Mouse (Mus musculus): Measurements from ENCODE around the gene Saa1. TPM values are rescaled to one million over a fixed set of nuclear protein-coding genes. Genes with fewer than 3 reads are reported as not detected.
"Not testable (repeated sequence)": the region's sequence is repeated elsewhere in the genome, so short reads cannot be mapped to it uniquely, and the experiment has no call there.

Gene Saa1
- polyA plus RNA-seq, 1 experiment from 2014 or later: 2.3 TPM

DNA sequence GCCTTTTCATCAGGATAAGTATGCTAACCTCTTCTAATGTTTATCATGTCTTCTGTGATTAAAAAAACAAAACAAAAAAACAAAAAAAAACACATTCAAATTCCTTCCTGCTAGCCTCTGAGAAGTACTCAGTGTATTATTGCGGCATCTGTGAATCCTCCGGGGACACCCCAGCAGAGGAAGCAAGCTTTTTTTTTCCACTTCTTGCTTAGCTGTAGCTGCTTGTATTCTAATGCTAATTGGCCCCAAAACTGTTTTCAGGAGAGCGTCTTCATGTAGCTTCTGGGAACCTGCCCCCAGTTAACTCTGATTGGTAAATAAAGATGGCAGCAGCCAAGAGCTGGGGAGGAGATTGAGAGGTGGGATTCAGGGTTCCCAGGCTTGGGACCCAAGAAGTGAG, 5.7 kb upstream of the Saa1 start:
- Histone ChIP-seq H3K27ac (ENCODE audit: low read depth, low read length) (no peak overlapping the region), H3K4me3 (ENCODE audit: low read length) (no peak overlapping the region), H3K9ac (ENCODE audit: low read depth, low read length) (no peak overlapping the region), H3K36me3 (ENCODE audit: control insufficient read depth, insufficient read depth, low read length) (no peaks in the 10 kb centered on the region), H3K27me3 (ENCODE audit: control insufficient read depth, insufficient read depth, low read length) (no peaks in the 10 kb centered on the region), H3K4me2 (replicated peaks; ENCODE audit: low read depth, low read length) (no peak overlapping the region), H3K9me3 (ENCODE audit: control insufficient read depth, low read length) (no peaks in the 10 kb centered on the region), H3K4me1 (ENCODE audit: control insufficient read depth, insufficient read depth, low read length) (no peaks in the 10 kb centered on the region)
- no peak for ATAC-seq (ENCODE audit: low FRiP score, low TSS enrichment)
- WGBS: 57% methylated on average over 3 of the region's 3 CpGs

DNA sequence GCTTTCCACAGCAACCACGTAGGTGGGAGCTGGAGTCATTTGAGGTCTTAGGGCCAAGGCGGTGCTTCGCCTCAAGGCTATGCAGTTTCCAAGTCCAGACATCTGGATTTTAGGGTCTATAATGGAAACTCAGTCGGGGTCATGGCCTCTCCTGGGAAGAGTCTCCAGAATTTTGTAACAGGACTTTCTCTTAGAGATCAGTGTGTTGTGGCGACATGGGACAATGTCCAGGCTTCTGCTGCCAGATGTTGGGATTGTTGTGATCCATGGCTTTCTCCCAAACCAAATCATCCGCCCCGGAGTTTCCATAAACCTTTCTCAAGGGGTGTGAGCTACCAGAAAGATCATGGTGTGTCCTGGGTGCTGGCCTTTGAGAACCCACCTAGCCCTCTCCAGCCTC, 3.6 kb upstream of the Saa1 start:
- ATAC-seq (ENCODE audit: low FRiP score, low TSS enrichment): no peak
- Histone ChIP-seq H3K4me1 (ENCODE audit: control insufficient read depth, insufficient read depth, low read length) (no peaks in the 10 kb centered on the region), H3K27ac (ENCODE audit: low read depth, low read length) (no peak overlapping the region), H3K9ac (ENCODE audit: low read depth, low read length) (no peak overlapping the region), H3K4me2 (replicated peaks; ENCODE audit: low read depth, low read length) (no peak overlapping the region), H3K27me3 (ENCODE audit: control insufficient read depth, insufficient read depth, low read length) (no peaks in the 10 kb centered on the region), H3K36me3 (ENCODE audit: control insufficient read depth, insufficient read depth, low read length) (no peaks in the 10 kb centered on the region), H3K4me3 (ENCODE audit: low read length) (no peak overlapping the region), H3K9me3 (ENCODE audit: control insufficient read depth, low read length) (no peaks in the 10 kb centered on the region)
- 85% methylated on average over 7 of the region's 7 CpGs for WGBS

DNA sequence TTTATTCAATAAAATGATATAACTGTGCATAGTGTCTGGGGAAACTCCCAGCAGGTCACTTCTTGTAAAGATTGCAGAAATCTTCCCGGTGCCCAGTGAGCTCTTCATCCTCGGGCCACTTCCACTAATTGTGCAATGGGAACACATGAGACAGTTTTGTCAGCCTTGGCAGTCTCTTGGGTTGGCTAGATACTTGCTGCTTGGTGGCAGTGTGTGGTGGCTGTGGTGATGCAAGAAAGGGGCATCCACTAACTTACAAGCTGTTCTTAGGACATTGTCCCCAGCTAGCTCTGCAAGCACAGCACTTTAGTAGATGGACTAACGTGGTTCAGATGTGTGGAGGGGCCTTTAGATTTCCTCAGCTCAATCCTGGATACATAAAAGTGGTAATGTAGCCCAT, 3.0 kb upstream of the Saa1 start:
- ATAC-seq (ENCODE audit: low FRiP score, low TSS enrichment): no peak
- 81% methylated on average over 3 of the region's 3 CpGs for WGBS

DNA sequence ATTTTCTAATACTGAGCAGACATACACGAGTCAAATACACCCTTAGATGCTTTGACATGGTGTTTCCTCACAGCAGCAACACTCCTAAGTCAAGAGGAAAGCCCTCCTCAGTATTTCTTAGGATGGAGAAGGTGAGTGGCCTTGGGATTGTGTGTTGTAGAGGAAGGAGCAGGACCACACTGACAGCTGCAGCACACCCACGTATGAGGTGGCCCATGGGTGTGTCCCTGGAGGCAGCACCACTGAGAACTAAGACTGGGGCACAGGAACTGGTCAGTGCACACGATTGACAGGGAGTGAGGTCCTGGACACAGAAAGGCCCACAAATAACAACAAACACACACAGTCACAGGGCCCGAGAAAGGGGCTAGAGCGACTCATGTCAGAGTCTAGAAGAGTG, 2.7 kb downstream of the Saa1 start:
- H3K4me1 ChIP-seq (ENCODE audit: control insufficient read depth, insufficient read depth, low read length); ATAC-seq (ENCODE audit: low FRiP score, low TSS enrichment): not testable (repeated sequence)
- WGBS: 79% methylated on average over 5 of the region's 5 CpGs

More for the DNA sequence above, 3.0 kb upstream of the Saa1 start:
- Histone ChIP-seq H3K4me2 (replicated peaks; ENCODE audit: low read depth, low read length) (no peak overlapping the region), H3K4me1 (ENCODE audit: control insufficient read depth, insufficient read depth, low read length) (no peaks in the 10 kb centered on the region), H3K36me3 (ENCODE audit: control insufficient read depth, insufficient read depth, low read length) (no peaks in the 10 kb centered on the region), H3K27ac (ENCODE audit: low read depth, low read length) (no peak overlapping the region), H3K27me3 (ENCODE audit: control insufficient read depth, insufficient read depth, low read length) (no peaks in the 10 kb centered on the region), H3K9ac (ENCODE audit: low read depth, low read length) (no peak overlapping the region), H3K4me3 (ENCODE audit: low read length) (no peak overlapping the region), H3K9me3 (ENCODE audit: control insufficient read depth, low read length) (no peaks in the 10 kb centered on the region)

DNA sequence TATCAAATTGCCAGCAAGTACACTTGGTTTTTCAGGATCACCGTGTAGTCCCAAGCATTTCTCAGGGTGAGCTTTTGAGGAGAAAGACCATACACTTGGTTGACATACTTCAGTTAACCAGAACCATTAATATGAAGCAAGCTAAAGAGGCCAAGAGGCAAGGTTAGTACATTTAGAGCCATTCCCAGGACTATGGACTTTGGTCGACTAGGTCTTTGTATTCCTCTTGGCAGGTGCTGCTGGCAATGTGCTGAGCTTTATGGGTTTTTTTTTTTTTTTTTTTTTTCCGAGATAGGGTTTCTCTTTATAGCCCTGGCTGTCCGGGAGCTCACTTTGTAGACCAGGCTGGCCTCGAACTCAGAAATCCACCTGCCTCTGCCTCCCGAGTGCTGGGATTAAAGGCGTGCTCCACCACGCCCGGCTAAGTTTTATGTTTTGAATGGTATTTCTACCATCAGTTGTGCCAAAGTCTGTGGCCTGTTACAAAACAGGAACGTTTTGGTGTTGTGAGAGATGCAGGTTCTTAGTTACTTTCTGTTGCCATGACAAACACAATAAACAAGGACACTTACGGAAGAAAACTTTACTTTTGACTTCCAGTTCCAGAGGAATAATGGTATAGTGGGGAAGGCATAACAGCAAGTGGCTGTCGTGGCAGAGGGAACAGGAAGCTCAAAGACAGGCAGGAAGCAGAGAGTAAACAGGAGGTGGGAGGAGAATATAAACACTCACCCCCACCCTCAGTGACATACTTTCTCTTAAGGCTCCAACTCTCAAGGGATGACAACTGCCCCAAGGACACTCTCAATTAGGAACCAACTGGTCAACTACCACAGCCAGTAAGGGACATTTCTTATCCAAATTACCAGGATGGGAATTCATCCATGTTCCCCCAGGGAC, 4.0 kb downstream of the Saa1 start:
- no peak overlapping the region for H3K27ac ChIP-seq (ENCODE audit: low read depth, low read length)
- no peak overlapping the region for H3K4me3 ChIP-seq (ENCODE audit: low read length)
- 79% methylated on average over 12 of the region's 12 CpGs for WGBS
- no peaks in the 10 kb centered on the region for H3K4me1 ChIP-seq (ENCODE audit: control insufficient read depth, insufficient read depth, low read length)
- no peak overlapping the region for H3K4me2 ChIP-seq (replicated peaks; ENCODE audit: low read depth, low read length)
- no peaks in the 10 kb centered on the region for H3K9me3 ChIP-seq (ENCODE audit: control insufficient read depth, low read length)
- no peaks in the 10 kb centered on the region for H3K36me3 ChIP-seq (ENCODE audit: control insufficient read depth, insufficient read depth, low read length)
- no peak for ATAC-seq (ENCODE audit: low FRiP score, low TSS enrichment)
- H3K27me3 ChIP-seq (ENCODE audit: control insufficient read depth, insufficient read depth, low read length): no peaks in the 10 kb centered on the region
- no peak overlapping the region for H3K9ac ChIP-seq (ENCODE audit: low read depth, low read length)

More for the DNA sequence above, 2.7 kb downstream of the Saa1 start:
- H3K4me3 ChIP-seq (ENCODE audit: low read length); H3K27ac ChIP-seq (ENCODE audit: low read depth, low read length); H3K27me3 ChIP-seq (ENCODE audit: control insufficient read depth, insufficient read depth, low read length); H3K9me3 ChIP-seq (ENCODE audit: control insufficient read depth, low read length); H3K36me3 ChIP-seq (ENCODE audit: control insufficient read depth, insufficient read depth, low read length); H3K9ac ChIP-seq (ENCODE audit: low read depth, low read length); H3K4me2 ChIP-seq (replicated peaks; ENCODE audit: low read depth, low read length): not testable (repeated sequence)

DNA sequence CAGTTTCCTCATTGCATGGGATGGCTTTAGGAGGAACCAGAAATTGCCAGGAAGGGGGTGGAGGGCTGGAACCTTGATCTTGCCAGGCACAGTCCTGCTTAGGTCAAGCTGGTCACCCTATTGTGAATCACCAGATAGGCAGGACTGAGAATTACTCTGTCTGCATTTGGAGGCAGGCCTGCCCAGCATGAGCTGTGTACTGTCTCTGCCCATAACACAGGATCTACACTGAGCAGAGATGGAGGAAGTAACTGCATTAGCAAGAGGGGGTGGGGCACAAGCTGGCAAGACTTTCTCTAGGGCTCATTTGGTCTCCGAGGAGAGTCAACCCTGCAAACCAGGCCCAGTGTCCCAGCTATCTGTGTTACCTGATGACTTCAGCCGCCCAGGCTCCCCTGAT, 7.8 kb downstream of the Saa1 start:
- Histone ChIP-seq H3K36me3 (ENCODE audit: control insufficient read depth, insufficient read depth, low read length) (no peaks in the 10 kb centered on the region), H3K4me2 (replicated peaks; ENCODE audit: low read depth, low read length) (no peak overlapping the region), H3K27ac (ENCODE audit: low read depth, low read length) (no peak overlapping the region), H3K4me3 (ENCODE audit: low read length) (no peak overlapping the region), H3K27me3 (ENCODE audit: control insufficient read depth, insufficient read depth, low read length) (no peaks in the 10 kb centered on the region), H3K4me1 (ENCODE audit: control insufficient read depth, insufficient read depth, low read length) (no peaks in the 10 kb centered on the region), H3K9me3 (ENCODE audit: control insufficient read depth, low read length) (no peaks in the 10 kb centered on the region), H3K9ac (ENCODE audit: low read depth, low read length) (no peak overlapping the region)
- no peak for ATAC-seq (ENCODE audit: low FRiP score, low TSS enrichment)
- WGBS: 83% methylated on average over 2 of the region's 2 CpGs

DNA sequence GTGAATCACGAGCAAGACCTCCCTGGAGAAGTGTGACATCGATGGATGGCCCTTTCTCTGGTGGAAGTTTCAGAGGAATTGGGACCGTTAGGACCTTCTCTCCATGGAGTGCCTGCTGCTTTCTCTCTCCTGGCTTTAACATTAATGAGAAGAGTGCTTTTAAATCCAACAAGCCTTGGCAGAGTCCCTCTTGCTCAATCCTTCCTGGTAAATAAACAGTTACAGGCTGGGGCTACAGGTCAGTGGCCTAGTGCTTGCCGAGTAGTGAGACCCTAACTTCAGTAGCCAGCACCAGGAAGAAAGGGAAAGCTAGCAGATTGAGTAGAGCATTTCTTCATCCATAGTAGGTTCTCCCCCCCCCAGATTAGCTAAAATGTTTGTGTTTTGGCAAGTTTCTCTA, 10.3 kb downstream of the Saa1 start, which contains the start of gene Saa4:
Gene Saa4 (minus strand): TSS at position 146 of the 400 bp plus-strand sequence.
- H3K4me2 ChIP-seq (replicated peaks; ENCODE audit: low read depth, low read length): no peak within 1 kb of the TSS
- H3K9ac ChIP-seq (ENCODE audit: low read depth, low read length): no peak within 1 kb of the TSS
- H3K4me3 ChIP-seq (ENCODE audit: low read length): no peak within 1 kb of the TSS
- H3K4me1 ChIP-seq (ENCODE audit: control insufficient read depth, insufficient read depth, low read length): no peaks in the 10 kb centered on the region
- no peaks in the 10 kb centered on the region for H3K36me3 ChIP-seq (ENCODE audit: control insufficient read depth, insufficient read depth, low read length)
- 78% methylated on average over 4 of the region's 4 CpGs for WGBS
- no peaks in the 10 kb centered on the region for H3K27me3 ChIP-seq (ENCODE audit: control insufficient read depth, insufficient read depth, low read length)
- ATAC-seq (ENCODE audit: low FRiP score, low TSS enrichment): no peak
- no peak within 1 kb of the TSS for H3K27ac ChIP-seq (ENCODE audit: low read depth, low read length)
- H3K9me3 ChIP-seq (ENCODE audit: control insufficient read depth, low read length): no peaks in the 10 kb centered on the region

DNA sequence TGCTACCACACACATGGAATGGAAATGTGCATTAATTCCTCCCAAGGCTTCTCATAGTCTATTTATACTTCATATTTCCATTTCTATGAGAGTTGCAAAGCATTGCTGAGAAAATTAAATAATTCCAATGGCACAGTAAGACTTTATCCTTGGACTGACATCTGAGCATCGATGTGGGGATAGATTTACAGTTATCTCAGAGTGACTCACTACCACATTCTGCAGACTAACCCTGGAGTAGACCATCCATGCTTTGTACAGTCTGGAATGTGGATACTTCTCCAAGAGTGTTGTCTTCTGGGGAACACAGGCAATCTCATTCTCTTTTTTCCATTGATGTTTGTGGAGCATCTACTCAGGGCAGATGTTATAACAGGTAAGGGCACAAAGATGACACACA, 15.2 kb downstream of the Saa1 start:
- H3K36me3 ChIP-seq (ENCODE audit: control insufficient read depth, insufficient read depth, low read length): no peaks in the 10 kb centered on the region
- no peaks in the 10 kb centered on the region for H3K27me3 ChIP-seq (ENCODE audit: control insufficient read depth, insufficient read depth, low read length)
- 95% methylated on average over 1 of the region's 1 CpGs for WGBS
- 0 out of 2 replicates have a peak, but pooled peaks cover 5% of the 10 kb centered on the region for H3K4me1 ChIP-seq (ENCODE audit: control insufficient read depth, insufficient read depth, low read length)
- no peaks in the 10 kb centered on the region for H3K9me3 ChIP-seq (ENCODE audit: control insufficient read depth, low read length)
- no peak overlapping the region for H3K4me3 ChIP-seq (ENCODE audit: low read length)
- no peak for ATAC-seq (ENCODE audit: low FRiP score, low TSS enrichment)
- H3K4me2 ChIP-seq (replicated peaks; ENCODE audit: low read depth, low read length): no peak overlapping the region
- no peak overlapping the region for H3K27ac ChIP-seq (ENCODE audit: low read depth, low read length)
- H3K9ac ChIP-seq (ENCODE audit: low read depth, low read length): no peak overlapping the region

DNA sequence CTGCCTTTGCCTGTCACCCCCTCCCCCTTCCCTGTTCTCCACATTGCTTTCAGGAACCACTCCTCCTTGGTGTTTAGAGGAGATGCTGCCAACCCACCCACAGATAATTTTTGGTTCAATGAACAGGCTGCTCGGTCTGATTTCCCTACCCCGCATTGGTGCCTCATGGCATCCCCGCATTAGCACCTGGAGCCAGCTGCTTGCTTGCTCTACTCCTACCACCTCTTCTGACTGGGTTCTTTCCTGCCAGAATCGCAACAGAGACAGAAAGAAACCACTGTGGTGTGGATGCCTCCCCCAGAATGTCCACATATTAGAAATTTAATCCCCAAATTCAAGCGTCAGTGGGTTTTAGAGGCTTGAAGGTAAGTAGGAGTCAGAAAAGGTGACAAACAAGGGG, 18.4 kb downstream of the Saa1 start:
- Histone ChIP-seq H3K4me2 (replicated peaks; ENCODE audit: low read depth, low read length) (no peak overlapping the region), H3K4me3 (ENCODE audit: low read length) (no peak overlapping the region), H3K9me3 (ENCODE audit: control insufficient read depth, low read length) (no peaks in the 10 kb centered on the region), H3K9ac (ENCODE audit: low read depth, low read length) (no peak overlapping the region), H3K36me3 (ENCODE audit: control insufficient read depth, insufficient read depth, low read length) (no peaks in the 10 kb centered on the region), H3K4me1 (ENCODE audit: control insufficient read depth, insufficient read depth, low read length) (0 out of 2 replicates have a peak, but pooled peaks cover 5% of the 10 kb centered on the region), H3K27me3 (ENCODE audit: control insufficient read depth, insufficient read depth, low read length) (no peaks in the 10 kb centered on the region), H3K27ac (ENCODE audit: low read depth, low read length) (no peak overlapping the region; the same call in 1 of the 2 replicates)
- 44% methylated on average over 5 of the region's 5 CpGs for WGBS
- peak; percentile 80 for ATAC-seq (ENCODE audit: low FRiP score, low TSS enrichment)

Data from kidney, embryonic 14.5 days (tissue).